Comparison of ENCODE assay signal across 19 mouse cellular contexts in genomic region chr19:33074907-33075306, GRCm38 (mm10).
DNase-seq lines count a peak whose midpoint lies in the region; ATAC-seq and TF ChIP-seq lines count a peak whose summit lies in the region.
"Had no signal": no experiment of that assay in that cellular context is flagged by ENCODE, and none has a peak within 500 bp of the region (broad histone marks: within the 10 kb centered on the region; RNA-seq: fewer than 3 reads in every experiment).

No protein-coding gene starts in this region.

- DNase-seq in heart, adult 2 months = no peak
- DNase-seq in heart, embryonic 10.5 days (ENCODE audit: low spot score) = no peak
- no peak for DNase-seq in kidney, postnatal 4 days
- peak; percentile 28 for DNase-seq in 3134 (ENCODE audit: extremely low read depth, insufficient read length, low spot score)
- peak; percentile 72 for DNase-seq in embryonic facial prominence, embryonic 14.5 days (ENCODE audit: low spot score)
- no peak for DNase-seq in hindbrain, postnatal 0 days (ENCODE audit: low spot score)
- DNase-seq: adrenal gland, postnatal 36 days; cerebellum, adult 8-10 months; left cerebral cortex, postnatal 4 days; lung, postnatal 4 days; spleen, adult 18-20 months; thymus, adult 18-20 months had no signal

- H3K79me2 ChIP-seq in heart, adult 2 months (replicated peaks; ENCODE audit: control insufficient read depth, insufficient read depth, low read length) = no peaks in the 10 kb centered on the region

- peak; percentile 63; the same call in 1 of the 2 replicates for ATAC-seq in kidney, embryonic 16.5 days (ENCODE audit: low FRiP score, low TSS enrichment)
- no peak for ATAC-seq in embryonic facial prominence, embryonic 14.5 days (ENCODE audit: low read depth)
- ATAC-seq in hindbrain, postnatal 0 days = no peak
- ATAC-seq: forebrain, embryonic 13.5 days; intestine, embryonic 16.5 days had no signal

- TF ChIP-seq CTCF in heart, adult 2 months (IDR thresholded peaks at IDR 0.05) = no peak
- TF ChIP-seq CTCF in hindbrain, postnatal 0 days (IDR thresholded peaks at IDR 0.05; ENCODE audit: low read depth) = no peak

- H3K36me3 ChIP-seq in heart, adult 2 months (ENCODE audit: control insufficient read depth, insufficient read depth, low read length) = peaks cover 7% of the 10 kb centered on the region
- H3K36me3 ChIP-seq in heart, embryonic 10.5 days = no peaks in the 10 kb centered on the region
- no peaks in the 10 kb centered on the region for H3K36me3 ChIP-seq in kidney, embryonic 16.5 days (ENCODE audit: insufficient read depth, low read length)
- H3K36me3 ChIP-seq in embryonic facial prominence, embryonic 14.5 days (ENCODE audit: control insufficient read depth, insufficient read depth, low read length) = no peaks in the 10 kb centered on the region
- no peaks in the 10 kb centered on the region for H3K36me3 ChIP-seq in hindbrain, postnatal 0 days (ENCODE audit: insufficient read depth, low read length)
- H3K36me3 ChIP-seq: embryonic facial prominence, embryonic 12.5 days; hindbrain, embryonic 12.5 days; midbrain, embryonic 10.5 days had no signal

- no peaks in the 10 kb centered on the region for H3K9me3 ChIP-seq in heart, embryonic 10.5 days
- no peaks in the 10 kb centered on the region for H3K9me3 ChIP-seq in kidney, embryonic 16.5 days (ENCODE audit: low read length)
- no peaks in the 10 kb centered on the region for H3K9me3 ChIP-seq in embryonic facial prominence, embryonic 14.5 days (ENCODE audit: control insufficient read depth, low read length)
- no peaks in the 10 kb centered on the region for H3K9me3 ChIP-seq in hindbrain, postnatal 0 days (ENCODE audit: low read length)
- H3K9me3 ChIP-seq: embryonic facial prominence, embryonic 12.5 days; forebrain, embryonic 13.5 days; hindbrain, embryonic 12.5 days; midbrain, embryonic 10.5 days had no signal

- H3K27ac ChIP-seq in heart, adult 2 months = peak overlapping the region; percentile 59
- no peak overlapping the region for H3K27ac ChIP-seq in heart, embryonic 10.5 days
- no peak overlapping the region for H3K27ac ChIP-seq in kidney, embryonic 16.5 days (ENCODE audit: low read length)
- no peak overlapping the region; the same call in 1 of the 2 replicates for H3K27ac ChIP-seq in embryonic facial prominence, embryonic 14.5 days (replicated peaks; ENCODE audit: low read depth, low read length)
- H3K27ac ChIP-seq in hindbrain, postnatal 0 days = no peak overlapping the region
- H3K27ac ChIP-seq: embryonic facial prominence, embryonic 12.5 days; forebrain, embryonic 13.5 days; hindbrain, embryonic 12.5 days; midbrain, embryonic 10.5 days had no signal

- H3K9ac ChIP-seq in heart, adult 2 months (ENCODE audit: low read depth, low read length) = no peak overlapping the region
- H3K9ac ChIP-seq in kidney, embryonic 16.5 days (replicated peaks; ENCODE audit: low read length) = no peak overlapping the region
- no peak overlapping the region for H3K9ac ChIP-seq in embryonic facial prominence, embryonic 14.5 days (ENCODE audit: low read depth, low read length)
- H3K9ac ChIP-seq in hindbrain, postnatal 0 days (replicated peaks; ENCODE audit: low read length) = no peak overlapping the region
- H3K9ac ChIP-seq: embryonic facial prominence, embryonic 12.5 days; forebrain, embryonic 13.5 days; hindbrain, embryonic 12.5 days had no signal

- H3K4me2 ChIP-seq in kidney, embryonic 16.5 days (replicated peaks; ENCODE audit: low read depth, low read length) = no peak overlapping the region
- H3K4me2 ChIP-seq in embryonic facial prominence, embryonic 14.5 days (ENCODE audit: low read depth, low read length) = no peak overlapping the region
- H3K4me2 ChIP-seq in hindbrain, postnatal 0 days (ENCODE audit: low read depth, low read length) = no peak overlapping the region
- H3K4me2 ChIP-seq: embryonic facial prominence, embryonic 12.5 days; forebrain, embryonic 13.5 days; hindbrain, embryonic 12.5 days; liver, embryonic 11.5 days had no signal

- intact Hi-C loops in heart, adult 2 months (cut with DNase I) = no loop called here

- H3K27me3 ChIP-seq in heart, adult 2 months (ENCODE audit: control insufficient read depth, insufficient read depth, low read length) = no peaks in the 10 kb centered on the region
- H3K27me3 ChIP-seq in heart, embryonic 10.5 days (ENCODE audit: insufficient read depth, poor library complexity, severe bottlenecking) = no peaks in the 10 kb centered on the region
- H3K27me3 ChIP-seq in kidney, embryonic 16.5 days (ENCODE audit: insufficient read depth, low read length) = no peaks in the 10 kb centered on the region
- no peaks in the 10 kb centered on the region for H3K27me3 ChIP-seq in embryonic facial prominence, embryonic 14.5 days (replicated peaks; ENCODE audit: control insufficient read depth, insufficient read depth, low read length)
- no peaks in the 10 kb centered on the region for H3K27me3 ChIP-seq in hindbrain, postnatal 0 days (ENCODE audit: insufficient read depth, low read length)
- H3K27me3 ChIP-seq: embryonic facial prominence, embryonic 12.5 days; forebrain, embryonic 13.5 days; hindbrain, embryonic 12.5 days had no signal

- peaks cover 2% of the 10 kb centered on the region for H3K4me1 ChIP-seq in heart, adult 2 months (ENCODE audit: control insufficient read depth, insufficient read depth, low read length)
- no peaks in the 10 kb centered on the region for H3K4me1 ChIP-seq in heart, embryonic 10.5 days
- H3K4me1 ChIP-seq in kidney, embryonic 16.5 days (ENCODE audit: insufficient read depth, low read length) = peaks cover 14% of the 10 kb centered on the region; the same call in 1 of the 2 replicates
- peaks cover 14% of the 10 kb centered on the region; the same call in 1 of the 2 replicates for H3K4me1 ChIP-seq in embryonic facial prominence, embryonic 14.5 days (ENCODE audit: control insufficient read depth, insufficient read depth, low read length)
- H3K4me1 ChIP-seq in hindbrain, postnatal 0 days (ENCODE audit: insufficient read depth, low read length) = no peaks in the 10 kb centered on the region
- H3K4me1 ChIP-seq: forebrain, embryonic 13.5 days; hindbrain, embryonic 12.5 days; midbrain, embryonic 10.5 days had no signal

- no peak overlapping the region for H3K4me3 ChIP-seq in heart, adult 2 months
- no peak overlapping the region for H3K4me3 ChIP-seq in heart, embryonic 10.5 days
- no peak overlapping the region for H3K4me3 ChIP-seq in kidney, embryonic 16.5 days (ENCODE audit: low read length)
- H3K4me3 ChIP-seq in embryonic facial prominence, embryonic 14.5 days (ENCODE audit: low read depth, low read length) = no peak overlapping the region
- no peak overlapping the region for H3K4me3 ChIP-seq in hindbrain, postnatal 0 days (ENCODE audit: low read length)
- H3K4me3 ChIP-seq: embryonic facial prominence, embryonic 12.5 days; forebrain, embryonic 13.5 days; hindbrain, embryonic 12.5 days; midbrain, embryonic 10.5 days had no signal

- TF ChIP-seq POLR2A in heart, adult 2 months (IDR thresholded peaks at IDR 0.05; ENCODE audit: insufficient read depth, low read depth, low read length) = no peak

- no peak for TF ChIP-seq EP300 in heart, adult 2 months (IDR thresholded peaks at IDR 0.05; ENCODE audit: insufficient read depth, low read depth, low read length)

- 28% methylated on average over 4 of the region's 4 CpGs for WGBS in heart, adult 2 months
- WGBS in heart, embryonic 10.5 days = 72% methylated on average over 4 of the region's 4 CpGs
- 56% methylated on average over 4 of the region's 4 CpGs for WGBS in kidney, embryonic 16.5 days
- 54% methylated on average over 4 of the region's 4 CpGs for WGBS in embryonic facial prominence, embryonic 14.5 days
- WGBS in hindbrain, postnatal 0 days = 76% methylated on average over 4 of the region's 4 CpGs

Comparison
In these comparisons a context has a peak if more than half of its experiments do, and no peak if none do; other contexts are left out.
1. DNase-seq: peak in 3134 (single experiment) and embryonic facial prominence, embryonic 14.5 days (single experiment); none in heart, adult 2 months (0 of 2), heart, embryonic 10.5 days (single experiment), kidney, postnatal 4 days (0 of 2) and hindbrain, postnatal 0 days (single experiment).